Mouse (Mus musculus) adrenal gland, postnatal 4 days (tissue): Measurements from ENCODE around the gene Uqcc3. TPM values are rescaled to one million over a fixed set of nuclear protein-coding genes. Genes with fewer than 3 reads are reported as not detected.
"Not testable (repeated sequence)": the region's sequence is repeated elsewhere in the genome, so short reads cannot be mapped to it uniquely, and the experiment has no call there.

ENCODE experiments used
- DNase-seq, 2 experiments: peaks; one replicate each; pipeline ENCODE4 v3.0.0; 2021 to 2022; ENCODE audit warnings: low spot score in 2 of 2, mixed read lengths in 2 of 2
- total RNA-seq, 2 experiments: library from RNA; stranded (reverse); gene quantifications; 2 replicates each; pipeline ENCODE4 v1.2.3; 2021

The Uqcc3 gene
- total RNA-seq, 2 experiments from 2014 or later: 56.6 to 59.1 TPM

DNA sequence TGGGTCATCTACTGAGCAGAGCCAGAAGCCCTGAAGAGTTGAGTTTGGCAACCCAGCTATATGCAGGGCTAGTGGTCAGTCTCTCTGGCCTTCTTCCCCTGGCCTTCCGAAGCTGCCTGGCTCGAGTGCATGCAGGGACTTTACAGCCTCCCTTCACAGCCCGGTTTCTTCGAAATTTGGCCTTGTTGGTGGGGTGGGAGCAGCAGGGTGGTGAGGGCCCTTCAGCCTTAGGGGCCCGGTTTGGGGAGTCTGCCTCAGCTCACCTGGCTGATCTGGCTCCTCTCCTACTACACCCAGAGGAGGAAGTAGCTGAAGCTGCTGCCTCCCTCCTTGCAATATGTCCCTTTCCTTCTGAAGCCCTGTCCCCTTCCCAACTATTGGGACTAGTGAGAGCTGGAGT, 15.5 kb upstream of the Uqcc3 start:
- not testable (repeated sequence) for DNase-seq

DNA sequence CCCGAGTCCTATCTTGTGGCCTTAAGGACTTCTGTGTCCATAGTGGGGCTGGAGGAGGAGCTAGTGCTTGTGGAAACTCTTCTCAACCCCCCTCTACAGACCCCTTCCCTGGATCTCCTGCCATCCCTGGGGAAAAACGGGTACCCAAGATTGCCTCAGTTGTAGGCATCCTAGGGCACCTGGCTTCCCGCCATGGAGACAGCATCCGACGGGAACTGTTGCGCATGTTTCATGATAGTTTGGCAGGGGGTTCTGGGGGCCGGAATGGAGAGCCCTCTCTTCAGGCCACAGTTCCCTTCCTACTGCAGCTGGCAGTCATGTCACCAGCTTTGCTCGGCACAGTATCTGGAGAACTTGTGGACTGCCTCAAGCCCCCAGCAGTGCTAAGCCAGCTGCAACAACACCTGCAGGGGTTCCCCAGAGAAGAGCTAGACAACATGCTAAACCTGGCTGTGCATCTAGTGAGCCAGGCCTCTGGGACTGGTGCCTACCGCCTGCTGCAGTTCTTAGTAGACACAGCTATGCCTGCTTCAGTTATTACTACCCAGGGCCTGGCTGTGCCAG, 14.8 kb upstream of the Uqcc3 start:
- no peak for DNase-seq

DNA sequence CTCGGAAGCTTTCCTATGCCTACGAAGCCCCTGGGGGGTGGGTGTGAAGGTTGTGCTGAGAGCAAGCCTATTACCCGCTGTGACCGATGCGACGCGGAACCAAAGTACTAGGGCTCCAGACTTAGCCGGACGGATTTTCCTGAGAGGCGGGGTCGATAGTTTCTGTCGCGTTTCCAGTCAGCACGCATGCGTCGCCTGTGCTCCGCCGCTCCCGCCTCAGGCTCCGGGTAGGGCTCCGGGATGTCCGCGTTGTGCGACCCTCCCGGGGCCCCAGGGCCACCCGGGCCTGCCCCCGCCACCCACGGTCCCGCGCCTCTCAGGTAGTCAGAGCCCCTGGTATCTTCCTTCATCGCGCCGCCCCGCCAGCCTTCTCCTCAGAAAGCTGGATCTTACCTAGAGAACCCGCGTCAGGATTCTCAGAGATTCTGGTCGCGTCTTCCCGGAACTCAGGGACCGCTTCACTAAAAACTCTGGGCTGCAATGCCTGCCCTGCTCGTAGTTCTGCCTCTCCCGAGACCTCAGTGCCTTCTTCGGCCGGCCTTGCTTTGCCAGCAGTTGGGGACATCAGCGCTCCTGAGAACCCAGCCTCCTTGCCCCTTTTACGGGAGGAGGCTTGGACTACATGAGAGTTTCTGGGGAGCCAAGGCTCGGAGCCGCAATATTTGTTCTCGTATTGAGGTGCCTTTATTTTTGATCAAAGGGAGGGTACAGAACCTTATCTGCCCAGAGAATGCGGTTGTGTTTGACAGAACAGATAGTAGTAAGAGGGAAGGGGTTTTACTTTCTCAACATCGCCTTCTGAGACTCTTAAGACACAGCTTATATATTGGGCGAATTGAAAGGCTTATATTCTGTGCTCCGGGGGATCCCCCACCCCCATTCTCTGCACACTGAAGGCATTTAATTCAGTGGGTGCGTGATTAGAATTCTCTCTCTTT, 12.4 kb upstream of the Uqcc3 start, which contains the start of gene Ints5:
TSS of gene Ints5 (plus strand) at position 177 of the 938 bp plus-strand sequence.
- DNase-seq: peak; percentile 65 to 74

GRCm38 (mm10) chr19:8888511-8889385, 8.0 kb upstream of the Uqcc3 start, which contains the start of the genes 1810009A15Rik and Gm49416:
Gene 1810009A15Rik (plus strand): TSS chr19:8888853.
Gene Gm49416 (plus strand): TSS chr19:8888926.
- peak; percentile 78 to 91 for DNase-seq

- DNase-seq: no peak
Observed at GRCm38 (mm10) chr19:8887585-8888463, 7.1 kb upstream of the Uqcc3 start.

- no peak for DNase-seq
Observed at GRCm38 (mm10) chr19:8886916-8887584, 6.3 kb upstream of the Uqcc3 start.

DNA sequence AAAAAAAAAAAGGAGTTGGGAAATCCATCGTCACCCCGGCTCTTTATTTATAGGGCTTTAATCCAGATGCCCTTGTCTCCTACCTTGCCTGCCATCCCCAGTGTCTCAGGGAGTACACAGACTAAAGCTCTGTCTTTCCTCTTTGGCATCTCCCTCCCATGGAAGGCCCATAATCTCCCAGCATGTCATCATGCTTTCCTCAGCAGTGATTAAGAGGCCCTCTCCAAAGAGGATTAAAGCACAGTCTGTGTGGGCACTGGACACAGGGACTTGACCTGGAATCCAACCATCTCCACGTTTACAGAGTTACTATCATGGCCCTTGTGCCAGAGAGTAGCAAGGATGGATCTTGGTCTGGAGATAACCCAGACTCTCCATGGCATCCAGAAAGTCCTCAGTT, 2.9 kb upstream of the Uqcc3 start, which contains the start of the genes Lbhd1 and Gm49403:
TSS of gene Lbhd1 (plus strand) at position 117 of the 400 bp plus-strand sequence.
TSS of gene Gm49403 (plus strand) at position 315 of the 400 bp plus-strand sequence.
- no peak for DNase-seq

- no peak for DNase-seq
Observed at GRCm38 (mm10) chr19:8881034-8881392, 290 bp upstream of the Uqcc3 start.

GRCm38 (mm10) chr19:8875031-8875430, 5.7 kb downstream of the Uqcc3 start:
- no peak for DNase-seq

GRCm38 (mm10) chr19:8872266-8872840, 8.4 kb downstream of the Uqcc3 start:
- no peak for DNase-seq

- peak; percentile 80 to 97 for DNase-seq
Observed at GRCm38 (mm10) chr19:8871267-8872186, 9.2 kb downstream of the Uqcc3 start, which contains the start of gene Ubxn1. Gene Ubxn1 (plus strand): TSS chr19:8871496.

DNA sequence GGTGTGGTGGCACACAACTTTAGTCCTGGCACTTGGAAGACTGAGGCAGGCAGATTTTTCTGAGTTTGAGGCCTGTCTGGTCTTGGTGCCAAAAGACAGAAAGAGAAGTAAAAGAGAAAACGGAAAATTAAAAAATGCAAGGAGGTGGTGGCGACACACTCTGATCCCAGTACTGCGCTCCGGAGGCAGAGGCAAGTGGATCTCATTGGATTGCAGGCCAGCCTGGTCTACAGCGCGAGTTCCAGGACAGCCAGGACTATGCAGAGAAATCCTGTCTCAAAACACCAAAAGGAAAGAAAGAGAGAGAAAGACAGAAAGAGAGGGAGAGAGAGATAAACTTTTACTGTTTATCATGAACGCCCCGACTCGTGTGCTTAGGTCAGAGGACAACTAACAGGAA, 9.9 kb downstream of the Uqcc3 start:
- no peak for DNase-seq

DNA sequence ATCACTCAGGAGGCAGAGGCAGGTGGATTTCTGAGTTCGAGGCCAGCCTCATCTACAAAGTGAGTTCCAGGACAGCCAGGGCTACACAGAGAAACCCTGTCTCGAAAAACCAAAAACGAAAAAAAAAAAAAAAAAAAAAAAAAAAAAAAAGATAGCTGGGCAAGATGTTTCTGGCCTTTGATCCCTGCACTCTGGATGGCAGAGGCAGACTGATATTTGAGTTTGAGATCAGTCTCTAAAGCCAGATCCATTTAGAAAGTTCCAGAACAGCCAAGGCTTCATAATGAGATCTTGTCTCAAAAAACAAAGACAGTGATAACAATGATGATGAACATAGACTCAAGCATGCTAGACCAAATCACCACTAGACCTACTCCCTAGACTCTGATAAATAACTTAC, 10.3 kb downstream of the Uqcc3 start:
- DNase-seq: not testable (repeated sequence)

GRCm38 (mm10) chr19:8864265-8864664, 16.5 kb downstream of the Uqcc3 start:
- no peak for DNase-seq

- no peak for DNase-seq
Observed at GRCm38 (mm10) chr19:8859018-8859417, 21.7 kb downstream of the Uqcc3 start.

DNA sequence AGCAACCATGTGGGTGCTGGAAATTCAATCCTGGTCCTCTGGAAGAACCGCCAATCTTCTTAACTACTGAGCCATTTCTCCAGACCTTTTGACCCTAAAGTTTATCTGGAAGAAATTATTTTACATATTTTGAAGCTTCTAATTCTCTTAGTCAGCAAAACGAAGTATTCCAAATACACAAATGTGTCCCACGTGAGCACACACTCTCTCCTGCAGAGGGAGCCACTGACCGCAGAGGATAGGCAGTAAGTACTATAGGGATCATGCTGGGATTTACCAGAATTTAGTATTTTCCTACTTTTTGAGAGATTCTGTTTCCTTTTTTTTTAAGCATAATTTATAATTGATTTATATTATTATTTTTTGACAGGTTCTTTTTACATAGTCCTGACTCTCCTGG, 23.0 kb downstream of the Uqcc3 start:
- DNase-seq: no peak

- no peak for DNase-seq
Observed at GRCm38 (mm10) chr19:8853117-8853516, 27.6 kb downstream of the Uqcc3 start.
